Mouse (Mus musculus): Measurements from ENCODE around the gene Odaph.
"Not testable (repeated sequence)": the region's sequence is repeated elsewhere in the genome, so short reads cannot be mapped to it uniquely, and the experiment has no call there.

The Odaph gene

GRCm38 (mm10) chr5:91987236-91987635, at the start of gene Odaph:
TSS of gene Odaph (plus strand) at chr5:91987475.
- no peak for DNase-seq (ENCODE audit: low spot score in 2 of 2)

DNA sequence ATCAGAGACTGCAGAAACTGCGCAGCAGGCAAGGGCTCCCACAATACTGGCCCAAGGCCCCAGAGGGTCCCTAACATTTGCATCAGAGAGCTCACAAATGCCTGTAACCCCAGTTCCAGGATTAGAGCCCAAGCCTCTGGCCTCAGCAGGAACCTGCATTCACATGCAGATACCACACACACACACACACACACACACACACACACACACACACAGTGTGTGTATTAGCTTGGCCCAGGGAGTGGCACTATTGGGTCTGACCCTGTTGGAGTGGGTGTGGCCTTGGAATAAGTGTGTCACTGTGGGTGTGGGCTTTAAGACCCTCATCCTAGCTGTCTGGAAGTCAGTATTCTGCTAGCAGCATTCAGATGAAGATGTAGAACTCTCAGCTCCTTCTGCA, 41.7 kb upstream of the Odaph start:
- not testable (repeated sequence) for DNase-seq (ENCODE audit: low spot score in 2 of 2)

DNA sequence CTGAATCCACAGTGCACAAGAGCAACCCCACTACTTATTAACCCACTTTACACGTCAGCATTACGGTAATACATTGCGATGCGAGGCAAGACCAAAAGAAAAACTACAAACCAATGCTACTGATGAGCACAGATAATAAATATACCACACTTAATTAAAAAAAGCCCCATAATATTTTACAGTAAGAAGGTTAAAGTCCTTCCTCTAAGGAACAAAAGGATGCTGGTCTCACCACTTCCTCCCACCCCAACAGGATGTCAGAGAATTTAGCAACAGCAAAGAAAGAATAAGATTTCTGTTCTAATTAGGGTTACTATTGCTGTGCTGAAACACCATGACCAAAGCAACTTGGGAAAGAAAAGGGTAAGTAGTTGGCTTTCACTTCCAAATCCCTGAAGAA, 40.3 kb upstream of the Odaph start:
- DNase-seq (ENCODE audit: low spot score in 2 of 2), result no peak

DNA sequence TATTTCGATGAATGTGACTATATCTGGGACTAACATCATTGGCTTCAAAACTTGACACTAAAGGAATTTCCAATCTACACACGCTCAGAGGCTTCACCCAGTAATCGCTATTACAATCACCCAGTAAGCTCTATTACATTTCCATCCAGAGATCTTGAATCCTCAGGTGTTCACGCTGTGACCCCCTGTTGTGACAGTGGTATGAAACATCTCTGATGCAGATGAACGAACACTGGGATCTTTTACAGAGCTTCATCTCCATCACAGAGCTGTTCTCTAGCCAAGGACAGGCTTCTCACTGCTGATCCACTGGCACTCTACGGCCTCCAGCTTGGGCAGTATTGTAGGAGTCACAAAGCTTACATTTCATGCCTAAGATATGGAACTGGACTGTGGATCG, 37.8 kb upstream of the Odaph start:
- no peak for DNase-seq (ENCODE audit: low spot score in 2 of 2)

DNA sequence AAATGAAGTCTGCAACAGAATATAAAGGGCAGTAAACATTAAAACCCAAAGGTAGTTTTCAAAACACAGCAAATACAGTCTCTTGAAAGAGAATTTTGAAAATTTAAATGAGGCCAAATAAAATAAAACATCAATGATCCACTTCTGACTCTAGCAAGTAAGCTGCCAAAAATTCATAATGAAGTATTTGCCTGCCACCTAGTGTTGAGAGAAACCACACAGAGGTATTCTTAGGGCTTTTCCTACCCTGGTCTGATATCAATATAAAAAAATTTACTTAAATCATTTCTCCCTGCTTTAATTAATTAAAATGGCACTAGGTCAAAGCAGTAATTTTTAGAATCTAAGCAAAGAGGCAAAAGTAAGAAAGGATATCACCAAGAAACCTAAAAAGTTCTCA, 35.9 kb upstream of the Odaph start:
- no peak for DNase-seq (ENCODE audit: low spot score in 2 of 2)

DNA sequence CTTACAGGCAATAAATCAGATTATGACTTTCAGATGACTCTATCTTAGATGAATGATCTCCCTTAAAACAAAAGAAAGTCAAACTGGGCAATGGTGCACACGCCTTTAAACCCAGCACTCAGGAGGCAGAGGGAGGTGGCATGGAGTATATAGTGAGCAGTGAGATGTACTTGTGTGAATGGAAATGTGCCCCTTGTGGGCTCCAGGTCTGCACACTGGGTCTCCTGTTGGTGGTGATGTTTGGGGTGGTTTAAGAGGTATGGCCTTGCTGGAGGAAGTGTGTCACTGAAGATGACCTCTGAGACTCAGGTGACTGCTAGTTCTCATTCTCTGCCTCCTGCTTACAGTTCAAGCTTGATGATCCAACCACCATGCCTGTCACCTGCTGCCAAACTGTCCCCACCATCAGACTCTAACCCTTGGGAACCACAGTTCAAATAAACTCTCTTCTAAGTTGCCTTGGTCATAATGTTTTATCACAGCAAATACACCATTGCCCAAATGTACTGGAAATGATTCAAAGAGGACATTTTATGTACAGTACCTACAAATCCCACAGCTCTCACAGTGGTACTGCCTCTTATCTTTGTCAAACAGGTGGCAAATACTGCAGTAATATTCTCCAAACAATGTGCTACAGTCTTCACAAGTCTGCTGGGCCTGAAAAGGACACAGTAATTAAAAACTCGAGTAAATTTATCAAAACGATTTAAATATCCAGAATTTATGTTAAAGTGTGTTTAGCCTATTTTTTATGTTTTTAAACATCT, 30.1 kb upstream of the Odaph start:
- DNase-seq (ENCODE audit: low spot score in 2 of 2), result no peak

- no peak for DNase-seq (ENCODE audit: low spot score in 2 of 2)
Measured at GRCm38 (mm10) chr5:91959096-91959495, 28.2 kb upstream of the Odaph start.

DNA sequence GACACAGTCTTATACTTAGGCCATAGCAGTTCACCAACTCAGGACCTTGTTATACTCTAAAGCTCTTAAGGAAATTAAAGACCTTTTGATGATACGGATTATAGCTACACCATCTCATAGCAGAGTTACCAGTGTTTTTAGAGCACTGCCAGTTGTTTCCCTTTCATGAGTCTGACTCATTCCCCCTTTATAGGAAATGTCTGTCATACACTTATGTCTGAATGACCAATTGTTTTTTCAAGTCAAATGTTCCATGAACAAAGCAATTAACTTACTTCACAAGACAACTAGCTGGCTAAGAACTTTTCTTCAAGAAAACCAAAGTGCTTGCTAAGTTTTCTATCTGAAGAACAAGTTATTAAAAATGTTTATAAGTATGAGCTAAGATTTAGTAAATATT, 27.3 kb upstream of the Odaph start:
- no peak for DNase-seq (ENCODE audit: low spot score in 2 of 2)

DNA sequence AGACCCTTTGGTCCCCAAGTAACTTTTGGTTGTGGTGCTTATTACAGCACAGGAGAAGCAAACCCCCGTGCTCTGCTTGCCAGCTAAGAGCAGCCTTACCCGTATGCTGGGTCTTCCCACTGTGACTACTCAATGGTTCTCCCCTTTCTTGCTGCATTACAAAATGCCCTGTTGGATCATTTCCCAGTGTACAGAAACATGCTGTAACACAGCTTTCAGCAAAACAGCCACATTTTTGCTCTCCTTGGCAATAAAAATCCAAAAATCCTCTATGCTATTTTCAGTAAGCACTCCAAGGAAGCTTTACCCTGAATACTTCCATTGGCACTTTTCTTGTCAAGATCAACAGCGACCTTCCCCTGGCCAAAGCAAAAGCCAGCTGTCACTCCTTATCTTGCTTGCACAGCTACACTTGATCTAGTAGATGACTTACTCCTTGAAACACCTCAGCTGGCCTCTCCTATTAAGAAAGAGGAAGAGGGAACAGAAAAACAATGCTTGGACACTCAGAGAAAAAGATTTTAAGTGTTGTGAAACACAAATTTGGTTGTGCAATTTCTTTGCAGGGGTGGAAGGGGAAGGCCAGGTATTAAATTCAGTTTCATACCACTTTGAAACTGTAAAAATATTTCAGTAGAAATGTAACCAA, 26.5 kb upstream of the Odaph start:
- no peak for DNase-seq (ENCODE audit: low spot score in 2 of 2)

DNA sequence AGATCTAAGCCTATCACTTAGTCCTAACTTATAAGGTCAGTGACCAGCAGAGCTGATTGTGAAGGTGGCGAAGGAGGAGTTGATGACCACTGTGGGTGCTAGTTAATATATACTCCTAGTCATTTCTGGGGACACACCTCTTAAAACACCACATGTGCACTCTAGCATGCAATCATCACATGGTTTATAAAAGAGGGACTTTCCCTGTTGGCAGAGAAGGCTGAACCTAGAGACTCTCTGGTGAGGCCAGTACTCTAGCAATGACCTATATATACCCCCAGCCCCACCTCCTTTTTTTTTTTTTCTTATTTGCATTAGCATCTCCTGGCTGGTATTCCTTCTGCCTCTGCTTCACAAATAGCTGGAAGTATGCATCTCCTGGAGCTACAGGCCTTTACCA, 25.9 kb upstream of the Odaph start:
- DNase-seq (ENCODE audit: low spot score in 2 of 2), result peak; percentile 69 to 72

- DNase-seq (ENCODE audit: low spot score in 2 of 2), result peak; percentile 80 to 88
Measured at GRCm38 (mm10) chr5:91962259-91962638, 25.0 kb upstream of the Odaph start.

DNA sequence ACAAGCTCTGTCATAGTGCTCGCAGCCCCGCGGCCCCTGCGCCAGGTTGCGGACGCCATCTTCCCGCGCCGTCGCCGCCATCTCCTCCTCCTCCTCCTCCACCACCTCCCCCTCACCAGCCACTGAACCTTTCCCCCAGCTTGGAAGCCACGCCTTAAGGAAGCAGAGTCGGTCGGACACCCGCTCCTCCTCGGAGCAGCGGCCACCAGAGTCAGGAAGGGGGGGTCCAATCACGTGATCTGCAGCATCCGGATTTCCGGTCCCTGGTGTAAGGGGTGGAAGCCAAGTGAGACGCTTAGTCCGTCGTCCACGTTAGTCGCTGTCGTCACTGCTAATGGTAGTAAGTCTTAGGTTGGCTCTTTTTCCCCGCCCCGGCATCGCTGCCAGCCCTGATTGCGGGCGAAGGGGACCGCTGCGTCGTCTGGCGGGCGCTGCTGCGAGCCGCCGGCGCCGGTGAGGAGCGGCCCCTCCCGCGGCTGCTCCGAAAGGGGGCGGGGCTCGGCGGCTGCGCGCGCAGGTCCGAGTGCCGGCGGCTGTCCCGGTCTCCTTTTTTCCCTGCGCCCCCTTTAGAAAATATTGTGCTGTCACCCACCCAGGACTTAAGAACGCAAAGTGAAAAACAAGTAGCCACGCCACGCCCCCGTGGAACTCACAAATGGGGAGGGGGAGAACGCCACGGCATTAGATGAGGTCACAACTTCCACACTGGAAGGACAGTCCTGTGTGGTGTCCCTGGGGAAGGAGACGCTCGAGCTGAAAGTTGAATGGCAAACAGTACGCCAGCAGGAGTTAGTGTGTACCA, 24.4 kb upstream of the Odaph start, which contains the start of gene Rchy1:
TSS of gene Rchy1 (minus strand) at position 430 of the 802 bp plus-strand sequence.
- peak; percentile 96 to 97 for DNase-seq (ENCODE audit: low spot score in 2 of 2)

- no peak for DNase-seq (ENCODE audit: low spot score in 2 of 2)
Measured at GRCm38 (mm10) chr5:91972046-91972445, 15.2 kb upstream of the Odaph start.

GRCm38 (mm10) chr5:91974002-91974401, 13.3 kb upstream of the Odaph start:
- peak; percentile 34 to 48 for DNase-seq (ENCODE audit: low spot score in 2 of 2)

DNA sequence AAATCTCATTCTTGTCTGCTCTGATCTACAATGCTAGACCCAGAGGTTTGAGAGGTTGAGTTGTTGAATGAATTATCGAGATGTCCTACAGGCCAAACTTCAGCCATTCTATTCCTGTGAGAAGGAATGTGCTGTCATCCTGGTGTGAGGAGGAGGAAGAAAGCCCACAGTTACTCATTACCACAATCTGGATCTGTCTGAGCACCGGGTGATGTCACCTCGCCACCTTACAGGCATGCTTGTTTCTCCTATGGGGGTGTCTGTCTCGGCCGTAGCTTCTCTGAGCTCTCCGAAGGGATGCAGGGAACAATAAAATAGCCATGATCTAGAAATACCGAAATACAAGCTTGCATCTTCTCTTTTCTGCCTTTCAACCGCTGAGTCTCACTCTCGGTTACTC, 11.5 kb upstream of the Odaph start:
- DNase-seq (ENCODE audit: low spot score in 2 of 2), result no peak

GRCm38 (mm10) chr5:91976566-91977396, 10.5 kb upstream of the Odaph start:
- no peak for DNase-seq (ENCODE audit: low spot score in 2 of 2)

GRCm38 (mm10) chr5:91977397-91977770, 9.9 kb upstream of the Odaph start:
- DNase-seq (ENCODE audit: low spot score in 2 of 2), result no peak

DNA sequence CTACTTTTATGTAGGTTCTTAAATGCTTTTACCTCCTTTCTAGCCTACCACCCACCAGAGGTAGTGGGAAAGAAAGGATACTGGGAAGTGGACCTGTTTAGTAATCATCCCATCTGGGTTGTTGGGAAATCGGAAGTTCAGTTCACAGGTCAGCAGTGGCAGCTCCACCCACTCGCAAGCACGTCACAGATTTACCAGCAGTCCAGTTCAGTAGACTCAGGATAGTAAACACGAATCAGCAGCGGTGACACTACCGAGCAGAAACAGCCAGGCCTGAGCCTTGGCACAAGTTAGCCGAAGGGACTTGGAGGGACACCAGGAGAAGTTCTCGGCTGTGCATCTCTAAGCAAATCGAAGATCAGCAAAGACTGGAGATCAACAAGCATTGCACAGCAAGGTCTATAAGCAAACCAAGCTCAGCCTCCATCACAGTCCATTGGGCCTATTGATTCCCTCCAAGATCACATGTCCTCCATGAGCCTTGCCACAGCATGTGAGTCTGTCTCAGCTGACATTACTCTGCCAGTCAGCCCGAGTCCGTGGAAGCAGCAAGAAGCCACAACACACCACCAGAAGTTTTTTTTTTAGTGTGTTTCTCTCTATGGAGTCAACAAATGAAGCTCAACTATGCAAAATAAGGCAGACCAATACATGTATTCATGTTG, 6.0 kb upstream of the Odaph start:
- no peak for DNase-seq (ENCODE audit: low spot score in 2 of 2)

GRCm38 (mm10) chr5:91983490-91983889, 3.8 kb upstream of the Odaph start:
- DNase-seq (ENCODE audit: low spot score in 2 of 2), result no peak

DNA sequence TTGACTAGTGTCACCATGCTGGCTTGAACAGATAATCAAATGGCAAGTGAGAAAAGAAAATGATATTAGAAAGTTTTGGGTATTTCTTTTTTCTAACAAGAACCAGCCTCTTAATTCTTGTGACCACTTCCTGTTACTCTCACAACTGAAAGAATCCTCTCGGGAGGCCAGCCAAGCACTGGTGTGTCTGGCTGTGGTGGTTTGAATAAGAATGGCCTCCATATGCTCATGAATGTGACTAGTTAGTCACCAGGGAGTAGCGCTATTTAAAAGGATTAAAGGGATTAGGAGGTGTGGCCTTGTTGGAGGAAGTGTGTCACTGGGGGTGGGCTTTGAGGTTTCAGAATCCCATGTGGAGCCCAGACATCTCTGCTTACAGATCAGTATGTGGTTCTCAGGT, 1.6 kb upstream of the Odaph start:
- peak; percentile 29 to 36 for DNase-seq (ENCODE audit: low spot score in 2 of 2)

- no peak for DNase-seq (ENCODE audit: low spot score in 2 of 2)
Measured at GRCm38 (mm10) chr5:91987799-91988198, 524 bp downstream of the Odaph start.

Measured in natural killer cell, adult 2 months (primary cell).